Mouse (Mus musculus) macrophage (primary cell): ENCODE measurements around the gene Meis2. TPM values are rescaled to one million over a fixed set of nuclear protein-coding genes. Genes with fewer than 3 reads are reported as not detected.
A peak's percentile ranks its signal among the peaks of the same experiment; 100 is the strongest.

Experiments
- H3K27ac ChIP-seq: fragments of 350-480 bp; formaldehyde crosslinking; 2 replicates; pipeline ENCODE4 v1.9.0; 2021
- H3K36me3 ChIP-seq: fragments of 350-480 bp; formaldehyde crosslinking; 2 replicates; pipeline ENCODE4 v1.9.0; 2021; ENCODE audit errors: inconsistent target
- H3K4me3 ChIP-seq: fragments of 350-480 bp; formaldehyde crosslinking; 2 replicates; pipeline ENCODE4 v1.9.0; 2021; ENCODE audit errors: inconsistent target
- H3K79me2 ChIP-seq: fragments of 350-480 bp; formaldehyde crosslinking; 2 replicates; pipeline ENCODE4 v1.9.0; 2021; ENCODE audit errors: inconsistent target
- WGBS: methylation state at CpG from one replicate; pipeline ENCODE4 v1.1.7; 2026; ENCODE audit warnings: inconsistent platforms; ENCODE audit not compliant: missing documents; 5-methylcytosine and 5-hydroxymethylcytosine counted together
- polyA plus RNA-seq: library from polyadenylated mRNA; stranded (reverse); fragments of 250-400 nt; gene quantifications from 3 replicates; pipeline ENCODE4 v1.2.4, GENCODE M21; 2018; ENCODE audit warnings: inconsistent platforms

The Meis2 gene
- polyA plus RNA-seq, 1 experiment from 2014 or later, result not detected

DNA sequence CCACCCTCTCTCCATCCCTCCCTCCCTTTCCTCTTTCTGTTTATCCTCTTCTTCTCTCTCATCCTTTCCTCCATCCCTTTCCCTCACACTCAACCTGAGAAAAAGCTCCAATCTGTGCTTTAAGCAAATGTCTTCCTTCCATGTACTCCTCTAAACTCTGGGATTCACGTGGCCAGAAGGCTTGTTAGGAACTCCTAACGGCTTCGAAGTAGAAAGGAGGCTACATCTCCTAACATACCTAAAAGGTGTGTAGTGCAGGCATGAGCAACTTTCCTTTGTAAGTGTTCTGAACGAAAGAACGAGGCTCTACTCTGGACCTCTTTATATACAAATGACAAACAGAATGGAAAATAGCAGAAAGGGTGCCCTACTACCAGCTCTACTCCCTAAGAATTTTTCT is 7.1 kb upstream of the Meis2 start:
- no peaks in the 10 kb centered on the region for H3K79me2 ChIP-seq
- H3K4me3 ChIP-seq, result no peak overlapping the region
- WGBS, result 9% methylated on average over 5 of the region's 5 CpGs
- no peaks in the 10 kb centered on the region for H3K36me3 ChIP-seq
- no peak overlapping the region for H3K27ac ChIP-seq

GRCm38 (mm10) chr2:116072321-116072640 is 6.6 kb upstream of the Meis2 start:
- no peaks in the 10 kb centered on the region for H3K79me2 ChIP-seq
- H3K27ac ChIP-seq, result no peak overlapping the region
- 7% methylated on average over 13 of the region's 13 CpGs for WGBS
- no peaks in the 10 kb centered on the region for H3K36me3 ChIP-seq
- H3K4me3 ChIP-seq, result no peak overlapping the region

- H3K27ac ChIP-seq, result no peak overlapping the region
- no peak overlapping the region for H3K4me3 ChIP-seq
- H3K79me2 ChIP-seq, result no peaks in the 10 kb centered on the region
- H3K36me3 ChIP-seq, result no peaks in the 10 kb centered on the region
- WGBS, result 3% methylated on average over 23 of the region's 25 CpGs
These were observed 6.1 kb upstream of the Meis2 start for GRCm38 (mm10) chr2:116071571-116072320.

DNA sequence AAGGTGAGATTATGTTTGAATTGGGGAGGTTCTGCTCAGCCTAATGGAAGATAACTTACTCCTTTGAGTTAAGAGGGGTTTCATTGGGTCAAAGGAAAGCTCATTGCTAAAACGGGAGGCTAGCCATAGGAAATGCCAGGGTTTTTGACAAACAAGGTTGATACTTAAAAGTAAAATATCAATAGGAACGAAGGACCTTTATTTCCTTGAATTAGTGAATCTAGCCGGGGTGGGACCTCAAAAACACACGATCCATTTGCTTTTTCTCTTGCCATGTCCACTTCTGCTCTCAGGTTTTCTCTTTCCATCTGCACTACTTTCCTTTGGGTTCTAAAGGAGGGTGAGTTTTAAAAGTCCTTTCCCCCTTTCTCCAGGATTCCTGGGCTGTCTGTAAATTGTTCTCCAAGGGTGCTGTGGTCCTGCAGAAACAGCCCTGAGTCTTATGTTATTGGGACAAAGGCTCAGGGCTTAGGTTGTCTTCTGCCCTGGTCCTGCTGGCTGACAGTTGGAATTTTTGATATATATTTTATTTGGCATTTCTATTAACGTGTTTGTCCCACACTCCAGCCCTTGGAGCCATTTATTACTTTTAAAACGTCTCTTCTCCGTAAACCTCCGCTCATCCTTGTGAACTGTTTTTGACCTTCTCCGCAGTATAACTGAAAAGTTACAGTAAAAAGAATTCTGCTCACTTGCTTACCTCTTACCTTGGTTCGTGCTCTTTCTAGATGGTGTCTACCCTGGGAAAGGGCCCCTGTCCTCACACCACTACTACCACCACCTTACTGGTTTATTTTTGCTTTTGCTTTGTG is 5.2 kb upstream of the Meis2 start:
- Histone ChIP-seq H3K79me2 (no peaks in the 10 kb centered on the region), H3K27ac (no peak overlapping the region), H3K4me3 (no peak overlapping the region), H3K36me3 (no peaks in the 10 kb centered on the region)
- 42% methylated on average over 10 of the region's 10 CpGs for WGBS

GRCm38 (mm10) chr2:116069451-116070225 is 4.0 kb upstream of the Meis2 start:
- Histone ChIP-seq H3K36me3 (no peaks in the 10 kb centered on the region), H3K79me2 (no peaks in the 10 kb centered on the region), H3K4me3 (no peak overlapping the region), H3K27ac (no peak overlapping the region)
- 51% methylated on average over 8 of the region's 8 CpGs for WGBS

DNA sequence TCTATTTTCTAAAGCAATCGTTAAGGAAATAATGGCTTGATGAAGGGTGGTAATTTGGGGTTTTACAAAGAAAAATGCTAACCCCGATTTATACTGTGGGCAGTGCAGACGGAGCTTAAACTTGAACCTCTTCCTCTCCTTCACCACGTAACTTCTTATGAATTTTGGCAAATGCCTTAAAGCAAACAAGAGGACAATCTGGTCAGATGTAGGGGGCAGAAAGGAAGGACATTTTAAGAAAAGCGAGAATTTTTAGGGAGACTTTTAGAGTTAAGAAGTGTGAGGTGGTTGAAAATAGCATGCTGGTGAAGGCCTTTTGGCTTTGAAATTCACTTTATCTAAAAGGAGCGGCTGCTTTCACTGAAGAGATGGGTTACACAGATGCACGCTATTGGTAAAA is 3.3 kb upstream of the Meis2 start:
- 69% methylated on average over 7 of the region's 7 CpGs for WGBS
- no peak overlapping the region for H3K27ac ChIP-seq
- no peaks in the 10 kb centered on the region for H3K79me2 ChIP-seq
- no peaks in the 10 kb centered on the region for H3K36me3 ChIP-seq
- H3K4me3 ChIP-seq, result no peak overlapping the region

DNA sequence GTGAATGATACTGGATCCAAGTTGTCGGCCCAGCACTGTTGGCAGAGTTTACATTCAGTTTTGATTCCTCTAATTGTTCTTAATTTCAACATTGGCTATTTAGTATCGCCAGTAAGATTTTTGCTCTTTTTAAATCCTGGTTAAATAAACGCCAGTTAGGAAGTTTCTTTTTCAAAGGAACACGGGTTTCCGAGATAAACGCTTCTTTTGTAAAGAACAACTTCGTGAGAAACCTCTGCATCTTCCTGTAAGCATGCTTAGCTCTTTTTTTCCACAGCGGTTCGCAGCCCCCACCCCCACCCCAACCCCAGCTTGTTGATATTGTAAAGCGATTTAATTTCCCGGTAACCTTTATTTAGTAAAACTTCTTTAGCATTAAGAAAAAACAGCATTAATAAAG is 2.8 kb upstream of the Meis2 start:
- no peaks in the 10 kb centered on the region for H3K36me3 ChIP-seq
- no peaks in the 10 kb centered on the region for H3K79me2 ChIP-seq
- no peak overlapping the region for H3K4me3 ChIP-seq
- 27% methylated on average over 11 of the region's 11 CpGs for WGBS
- no peak overlapping the region for H3K27ac ChIP-seq

DNA sequence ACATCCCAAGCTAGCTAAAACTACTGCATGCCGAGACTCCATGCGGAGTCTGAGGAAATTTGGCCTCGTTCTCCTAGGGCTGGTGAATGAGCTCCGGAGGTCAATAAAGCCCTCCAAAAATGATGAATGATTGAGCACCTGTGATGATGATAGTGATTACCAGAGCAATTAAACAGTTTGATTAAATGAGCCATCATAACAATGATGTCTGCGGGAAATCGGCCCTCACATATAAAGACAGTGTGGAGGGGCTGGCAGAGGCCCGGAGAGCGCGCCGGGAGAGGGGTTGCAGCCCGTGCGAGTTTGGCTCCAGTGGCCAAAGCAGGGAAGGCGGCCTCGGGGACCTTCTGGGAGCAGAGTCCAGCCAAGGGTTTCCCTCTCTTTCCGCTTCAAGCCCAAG is 2.1 kb upstream of the Meis2 start:
- 10% methylated on average over 13 of the region's 15 CpGs for WGBS
- H3K27ac ChIP-seq, result no peak overlapping the region
- no peak overlapping the region for H3K4me3 ChIP-seq
- H3K79me2 ChIP-seq, result no peaks in the 10 kb centered on the region
- no peaks in the 10 kb centered on the region for H3K36me3 ChIP-seq

DNA sequence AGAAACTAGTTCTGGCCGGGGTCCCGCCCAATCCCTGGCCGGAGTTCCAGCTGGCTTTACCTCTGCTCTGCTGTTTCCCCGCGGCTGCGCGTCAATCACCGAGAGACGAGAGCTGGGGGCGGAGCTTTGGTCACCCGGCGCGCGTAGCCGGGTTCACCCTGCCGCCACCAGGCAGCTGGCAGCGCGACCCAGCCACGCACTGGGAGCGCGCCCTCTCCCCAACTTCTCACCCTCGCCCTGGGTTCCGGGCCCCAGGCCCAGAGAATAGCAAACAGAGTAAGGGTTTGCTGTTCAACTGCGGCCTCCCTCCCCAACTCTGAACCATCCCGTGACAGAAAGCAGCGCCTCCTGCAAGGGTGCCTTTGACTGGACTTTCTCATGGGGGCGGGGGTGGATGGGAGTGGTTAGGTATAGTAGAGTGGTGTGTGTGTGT is 1.4 kb upstream of the Meis2 start:
- H3K36me3 ChIP-seq, result no peaks in the 10 kb centered on the region
- 1% methylated on average over 26 of the region's 27 CpGs for WGBS

DNA sequence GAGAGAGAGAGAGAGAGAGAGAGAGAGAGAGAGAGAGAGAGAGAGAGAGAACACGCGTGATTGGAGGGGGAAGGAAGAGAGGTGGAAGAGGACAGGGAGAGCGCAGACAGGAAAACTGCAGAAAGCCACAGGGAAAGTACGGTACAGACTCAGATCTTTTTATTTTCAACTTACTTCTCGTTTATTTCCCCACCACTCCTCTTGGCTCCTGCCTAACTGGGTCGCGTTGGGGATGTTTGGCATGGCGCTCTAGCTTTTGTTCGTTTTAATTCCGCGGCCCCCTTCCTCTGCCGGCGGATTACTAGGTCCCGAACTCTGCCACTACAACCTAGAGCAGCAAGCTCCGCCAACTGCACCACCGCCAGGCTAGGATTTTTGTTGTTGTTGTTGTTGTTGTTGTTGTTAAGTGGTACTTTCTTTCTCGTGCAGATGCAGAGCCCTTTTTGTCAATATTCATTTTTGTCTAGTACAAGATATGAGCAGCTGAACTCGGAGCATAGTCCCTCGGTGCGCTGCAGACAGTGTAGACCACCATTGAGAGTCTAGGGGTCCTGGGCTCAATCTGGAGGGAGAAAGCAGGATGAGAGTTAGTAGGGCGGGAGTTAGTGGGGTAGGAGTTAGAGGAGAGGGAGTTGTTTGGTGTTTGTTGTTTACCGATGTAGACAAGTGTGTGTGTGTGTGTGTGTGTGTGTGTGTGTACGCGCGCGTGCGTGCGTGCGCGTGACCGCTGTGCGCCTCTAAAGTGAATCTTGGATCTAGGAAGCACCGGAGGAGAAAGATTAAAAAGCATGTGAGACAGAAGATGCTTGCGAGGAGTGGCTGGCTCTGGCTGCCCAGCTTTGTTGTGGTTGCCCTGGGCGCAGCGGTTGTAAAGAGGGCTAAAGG is 660 bp upstream of the Meis2 start:
- Histone ChIP-seq H3K4me3 (peak overlapping the region; percentile 8; the same call in 1 of the 2 replicates), H3K27ac (no peak overlapping the region), H3K36me3 (no peaks in the 10 kb centered on the region), H3K79me2 (no peaks in the 10 kb centered on the region)
- WGBS, result under 1% methylated on average over 35 of the region's 36 CpGs

More for the DNA sequence above, 1.4 kb upstream of the Meis2 start:
- Histone ChIP-seq H3K4me3 (peak overlapping the region; percentile 8; the same call in 1 of the 2 replicates), H3K79me2 (no peaks in the 10 kb centered on the region), H3K27ac (no peak overlapping the region)

- H3K4me3 ChIP-seq, result no peak overlapping the region
- H3K36me3 ChIP-seq, result no peaks in the 10 kb centered on the region
- H3K79me2 ChIP-seq, result no peaks in the 10 kb centered on the region
- no peak overlapping the region for H3K27ac ChIP-seq
- 5% methylated on average over 9 of the region's 10 CpGs for WGBS
These were observed 582 bp downstream of the Meis2 start for GRCm38 (mm10) chr2:116065057-116065456.

DNA sequence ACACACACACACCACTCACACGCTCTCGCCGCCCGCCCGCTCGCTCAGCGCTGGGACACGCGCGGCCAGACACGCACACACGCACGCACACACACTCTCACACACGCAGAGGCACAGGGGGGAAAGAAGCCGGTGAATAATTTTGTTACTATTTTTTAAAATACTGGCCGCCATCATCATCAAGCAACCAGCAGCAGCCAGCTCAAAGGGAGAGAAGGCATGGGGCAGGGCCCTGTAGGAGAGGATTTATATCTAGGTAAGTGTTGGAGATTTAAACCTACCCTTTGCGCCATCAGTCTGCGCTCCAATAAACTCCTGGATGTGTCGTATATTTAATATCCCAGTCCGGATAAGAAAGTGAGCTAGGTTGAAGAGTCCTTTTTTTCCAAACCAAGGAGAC is 1.1 kb downstream of the Meis2 start:
- Histone ChIP-seq H3K79me2 (no peaks in the 10 kb centered on the region), H3K36me3 (no peaks in the 10 kb centered on the region), H3K27ac (no peak overlapping the region), H3K4me3 (no peak overlapping the region)
- WGBS, result 2% methylated on average over 9 of the region's 20 CpGs

DNA sequence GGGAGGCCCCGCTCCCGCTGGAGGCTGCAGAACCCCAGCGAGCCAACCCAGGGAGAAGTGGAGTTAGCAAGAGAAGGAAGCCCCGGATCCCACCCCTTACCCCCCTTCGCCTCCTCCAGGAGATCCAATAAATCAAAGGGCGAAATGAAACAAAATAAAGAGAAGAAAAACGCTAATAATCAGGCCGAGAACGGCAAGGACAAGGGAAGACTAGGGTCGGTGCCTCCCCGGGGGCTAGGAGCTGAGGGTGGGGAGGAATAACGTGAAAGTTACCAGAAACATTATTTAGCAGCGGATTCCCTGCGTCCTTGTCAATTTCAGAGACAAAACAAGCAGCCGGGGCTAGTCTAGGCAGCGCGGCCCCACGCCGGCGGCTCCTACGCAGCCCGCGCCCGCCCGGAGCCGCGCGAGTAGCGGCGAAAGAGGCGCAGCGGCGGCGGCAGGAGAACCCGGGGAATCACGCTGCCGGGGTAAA is 1.8 kb downstream of the Meis2 start:
- Histone ChIP-seq H3K4me3 (peak overlapping the region; percentile 9; the same call in 1 of the 2 replicates), H3K36me3 (no peaks in the 10 kb centered on the region), H3K79me2 (no peaks in the 10 kb centered on the region), H3K27ac (no peak overlapping the region)
- WGBS, result 2% methylated on average over 25 of the region's 37 CpGs
